Mouse (Mus musculus) embryo, embryonic 11.5 days (tissue): ENCODE data around the gene Lcp2.
A peak's percentile ranks its signal among the peaks of the same experiment; 100 is the strongest.
"Not testable (repeated sequence)": the region's sequence is repeated elsewhere in the genome, so short reads cannot be mapped to it uniquely, and the experiment has no call there.

Source experiments
- DNase-seq: peaks from one replicate; pipeline ENCODE4 v3.0.0-alpha.2; 2012; ENCODE audit warnings: low read depth, low spot score

Lcp2 gene

DNA sequence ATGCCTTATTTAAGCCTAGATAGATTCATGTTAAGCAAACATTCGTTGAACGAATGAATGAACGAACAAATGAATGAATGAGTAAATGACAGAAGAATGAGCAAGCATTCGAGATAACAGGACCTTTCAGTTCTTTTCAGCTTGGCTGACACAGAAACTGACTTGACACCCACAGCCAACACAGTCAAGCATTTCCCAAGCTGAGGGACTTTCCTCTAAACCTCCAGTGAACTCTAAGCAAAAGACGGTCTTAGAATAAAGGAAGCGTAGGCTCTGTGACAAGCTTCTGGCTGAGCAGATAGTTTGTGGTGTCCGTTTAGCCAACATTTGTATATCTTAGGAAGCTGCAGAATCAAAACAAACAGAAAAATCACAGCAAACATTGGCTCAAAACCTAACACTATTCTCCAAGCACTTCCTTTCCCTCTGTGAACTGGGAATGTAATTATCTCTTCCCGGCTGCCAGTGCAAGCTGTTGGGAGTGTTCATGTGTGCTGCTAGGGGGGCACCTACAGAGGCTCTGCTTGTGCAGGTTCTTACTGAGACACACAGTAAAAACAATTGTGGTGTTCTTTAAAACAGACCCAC lies 39.5 kb downstream of the Lcp2 start:
- no peak for DNase-seq

DNA sequence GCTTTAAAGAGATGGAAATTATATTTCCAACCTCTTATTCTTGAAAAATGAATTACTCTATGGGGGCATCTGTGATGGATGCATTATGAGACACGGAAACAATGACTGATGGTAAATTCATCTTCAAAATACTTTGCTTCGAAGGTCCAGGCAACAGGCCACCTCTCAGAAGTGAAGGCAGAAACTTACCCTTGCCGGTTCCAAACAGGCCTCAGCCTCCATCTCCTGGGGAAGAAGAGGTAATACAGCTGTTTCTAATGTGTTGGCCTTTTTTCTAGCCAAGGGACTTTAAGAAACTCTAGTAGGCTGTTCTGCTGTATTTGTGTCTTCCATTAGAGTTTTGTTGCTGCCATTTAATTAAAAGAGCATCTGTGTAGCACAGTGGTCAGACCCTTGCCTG lies 40.3 kb downstream of the Lcp2 start:
- no peak for DNase-seq

DNA sequence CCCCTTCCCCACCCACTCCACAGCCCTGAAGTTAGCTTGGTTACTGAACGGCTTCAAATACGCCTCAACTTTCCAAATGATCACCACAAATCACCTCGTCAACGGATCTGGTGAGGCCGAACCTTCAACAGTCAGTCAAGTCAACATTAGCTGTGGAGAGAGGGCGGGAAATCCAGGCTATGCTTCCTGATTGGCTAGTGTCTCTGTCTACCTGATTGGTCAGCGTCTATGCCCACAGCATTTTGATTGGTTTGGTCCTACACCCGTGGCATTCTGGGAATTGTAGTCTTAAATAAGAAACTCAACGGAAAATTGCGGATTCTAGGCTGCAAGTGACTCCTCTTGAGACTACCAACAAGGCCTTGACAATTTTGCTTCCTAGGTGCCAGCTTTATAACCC lies 51.7 kb downstream of the Lcp2 start, which contains the start of gene 4930469K13Rik:
4930469K13Rik (minus strand) TSS at position 133 of the 400 bp plus-strand sequence.
- DNase-seq, result no peak

DNA sequence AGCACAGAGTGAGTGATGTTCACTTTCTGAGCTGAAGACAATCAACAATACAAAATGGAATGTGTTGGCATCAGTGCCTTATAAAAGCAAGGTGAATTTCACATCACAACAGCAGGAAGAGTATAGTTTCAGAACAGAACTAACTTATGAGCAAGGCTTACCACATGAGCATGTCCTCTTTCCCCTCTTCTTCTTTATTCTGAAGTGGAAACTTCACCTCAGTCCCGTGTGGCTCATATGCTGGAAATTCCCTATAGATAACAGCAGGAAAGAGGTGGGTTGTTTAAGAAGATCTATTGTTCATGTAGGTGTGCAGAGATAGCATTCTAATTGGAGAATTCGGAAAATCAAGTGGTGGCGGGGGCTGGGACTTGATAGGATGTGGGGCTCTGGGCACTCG lies 55.1 kb downstream of the Lcp2 start:
- no peak for DNase-seq

DNA sequence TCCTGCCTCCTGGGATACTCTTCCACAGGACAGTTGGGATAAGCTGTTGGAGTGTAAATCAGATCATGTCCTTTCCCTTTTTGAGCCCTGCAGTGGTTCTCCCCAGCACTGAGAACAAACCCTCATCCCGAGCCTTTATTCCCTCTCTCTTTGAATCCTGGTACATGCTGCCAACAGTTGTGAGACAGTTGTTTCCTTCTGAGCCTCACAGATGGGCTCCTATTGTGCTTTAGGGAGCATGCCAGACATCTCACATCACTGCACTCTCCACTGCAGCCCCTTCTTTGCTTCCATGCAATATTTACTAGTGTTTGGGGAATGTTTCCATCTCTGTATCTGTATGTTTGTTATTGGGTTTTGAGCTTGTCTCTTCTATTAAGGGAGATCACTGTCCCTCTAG lies 58.2 kb downstream of the Lcp2 start:
- DNase-seq, result no peak

DNA sequence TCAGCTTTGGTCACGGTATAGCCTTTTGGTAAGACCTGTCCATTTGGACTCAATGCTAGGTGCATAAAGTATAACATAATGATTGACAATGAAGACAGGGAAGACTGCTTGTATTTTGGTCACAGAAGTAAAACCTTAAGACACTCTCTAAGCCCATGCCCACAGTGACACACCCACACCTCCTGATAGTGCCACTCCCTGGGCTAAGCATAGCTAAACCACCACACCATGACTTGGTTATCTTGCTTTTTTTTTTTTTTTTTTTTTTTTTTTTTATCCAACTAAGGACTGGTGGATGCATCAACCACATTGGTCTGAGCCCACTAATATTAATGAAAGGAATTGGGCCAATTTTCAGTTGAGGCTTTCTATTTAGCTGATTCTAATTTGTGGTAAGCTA lies 62.5 kb downstream of the Lcp2 start:
- no peak for DNase-seq

DNA sequence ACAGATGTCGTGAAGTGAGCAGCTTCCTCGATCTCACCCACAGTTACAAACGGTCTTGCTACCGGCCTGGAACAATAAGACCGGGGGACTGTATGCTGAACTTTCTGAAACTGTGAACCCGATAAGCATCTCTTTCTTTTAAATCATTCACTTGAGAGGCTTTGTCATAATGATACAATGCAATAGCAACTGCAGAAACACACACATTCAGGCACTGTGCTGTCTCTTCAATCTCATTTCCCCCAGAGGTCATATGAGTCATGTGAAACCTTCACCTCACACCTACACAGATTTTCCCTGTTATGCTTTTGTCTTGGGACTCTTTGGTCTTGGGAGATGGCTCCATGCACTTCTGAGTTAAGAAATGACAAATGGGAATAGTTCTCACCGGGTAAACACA lies 65.2 kb downstream of the Lcp2 start:
- no peak for DNase-seq

DNA sequence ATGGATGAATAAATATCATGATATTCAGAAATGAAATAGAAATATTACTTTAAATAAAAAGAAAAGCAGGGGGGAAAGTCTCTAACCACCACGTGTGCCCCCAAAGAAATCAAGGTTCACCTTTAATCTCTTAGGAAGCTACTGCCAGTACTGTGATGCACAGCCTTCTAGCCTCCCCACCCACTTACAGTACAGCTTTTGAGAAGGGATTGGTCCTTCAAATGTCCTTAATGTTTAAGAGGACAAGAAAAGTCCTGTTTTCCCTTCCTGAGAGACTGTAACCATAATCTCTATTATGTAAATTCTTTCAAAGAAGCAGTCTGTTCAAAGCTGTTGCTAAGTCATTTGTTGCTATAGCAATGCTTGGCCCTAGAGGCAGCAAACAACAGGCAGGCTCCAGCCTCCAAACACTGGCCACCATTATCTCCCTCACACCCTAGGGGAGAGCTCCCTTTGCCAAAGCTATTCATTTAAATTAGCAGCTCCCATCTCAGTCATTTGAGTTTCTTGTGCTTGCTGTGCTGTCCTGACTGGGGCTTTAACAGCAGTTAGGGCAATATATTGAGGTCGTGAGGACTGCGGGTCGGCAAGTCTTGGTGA lies 66.2 kb downstream of the Lcp2 start:
- DNase-seq, result peak; percentile 7

DNA sequence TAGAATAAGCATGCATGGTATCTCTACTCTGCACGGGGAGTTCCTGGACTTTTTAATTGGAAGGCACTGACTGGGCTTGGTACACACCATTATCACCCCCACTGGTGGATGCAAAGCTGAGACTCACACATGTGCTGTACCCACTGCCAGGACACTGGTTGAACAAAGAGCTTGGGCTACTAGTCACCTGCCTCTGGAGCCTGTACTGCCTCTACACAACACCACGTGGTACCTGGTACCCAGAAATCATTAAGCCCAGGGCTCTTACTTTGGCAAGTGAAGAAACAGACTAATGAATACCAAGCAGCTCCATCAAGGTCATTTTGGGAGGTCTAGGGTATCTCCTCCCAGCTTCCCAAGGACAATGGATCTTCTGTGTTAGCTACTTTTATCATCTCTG lies 67.0 kb downstream of the Lcp2 start:
- DNase-seq, result no peak

DNA sequence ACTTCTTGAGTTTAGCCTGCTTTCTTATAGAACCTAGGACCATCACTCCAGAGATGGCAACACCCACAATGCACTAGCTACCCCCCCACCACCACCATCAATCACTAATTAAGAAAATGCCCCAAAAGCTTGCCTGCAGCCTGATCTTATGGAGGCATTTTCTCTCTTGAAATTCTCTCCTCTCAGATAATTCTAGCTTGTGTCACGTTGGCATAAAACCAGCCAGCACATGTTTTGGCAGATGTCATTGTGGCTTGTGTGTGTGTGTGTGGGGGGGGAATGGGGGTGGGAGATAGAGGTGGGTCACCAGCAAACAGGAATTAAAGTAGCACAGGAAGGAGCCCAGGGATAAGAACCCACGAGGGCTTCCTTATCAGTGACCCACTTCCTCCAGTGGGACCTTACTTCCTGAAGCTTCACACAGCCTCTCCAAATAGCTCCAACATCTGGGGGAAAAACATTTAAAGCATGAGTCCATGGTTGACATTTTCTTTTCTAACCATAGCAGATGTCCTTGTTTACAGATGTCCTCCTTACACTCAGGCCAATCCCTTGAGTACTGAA lies 69.9 kb downstream of the Lcp2 start:
- DNase-seq, result no peak

DNA sequence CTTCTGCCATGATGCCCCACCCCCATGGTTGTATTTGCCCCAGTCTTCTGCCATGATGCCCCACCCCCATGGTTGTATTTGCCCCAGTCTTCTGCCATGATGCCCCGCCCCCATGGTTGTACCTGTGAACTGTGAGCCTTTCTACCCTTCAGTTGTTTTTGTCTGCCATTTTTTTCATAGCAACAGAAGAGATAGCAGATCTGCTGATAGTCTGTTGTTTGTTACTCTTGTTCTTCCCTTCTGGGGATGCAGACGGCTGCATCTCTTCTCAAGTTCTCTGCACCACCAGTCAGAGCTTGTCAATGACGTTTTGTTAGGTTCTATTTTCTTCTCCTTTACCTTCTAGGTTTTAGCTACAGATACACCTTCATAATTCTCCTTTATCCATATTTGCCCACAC lies 70.9 kb downstream of the Lcp2 start:
- DNase-seq, result no peak

DNA sequence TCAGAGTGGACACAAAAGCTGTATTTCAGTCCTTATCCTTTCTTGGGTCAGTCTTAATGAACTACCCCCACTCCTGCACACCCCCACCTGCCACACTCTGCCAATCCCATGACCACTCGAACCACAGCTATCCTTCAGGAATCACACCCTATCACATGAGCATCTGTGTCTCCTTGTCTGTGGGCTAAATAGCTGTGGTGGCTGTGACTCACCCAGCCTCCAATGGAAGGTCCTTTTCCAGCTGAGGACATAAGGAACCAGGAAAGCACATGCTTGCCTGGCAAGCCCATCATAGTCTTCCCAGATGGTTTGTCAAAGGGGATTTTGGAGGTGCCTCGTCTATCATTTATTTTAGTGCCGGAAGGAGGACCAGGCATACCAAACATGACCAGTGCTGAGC lies 71.6 kb downstream of the Lcp2 start:
- no peak for DNase-seq

DNA sequence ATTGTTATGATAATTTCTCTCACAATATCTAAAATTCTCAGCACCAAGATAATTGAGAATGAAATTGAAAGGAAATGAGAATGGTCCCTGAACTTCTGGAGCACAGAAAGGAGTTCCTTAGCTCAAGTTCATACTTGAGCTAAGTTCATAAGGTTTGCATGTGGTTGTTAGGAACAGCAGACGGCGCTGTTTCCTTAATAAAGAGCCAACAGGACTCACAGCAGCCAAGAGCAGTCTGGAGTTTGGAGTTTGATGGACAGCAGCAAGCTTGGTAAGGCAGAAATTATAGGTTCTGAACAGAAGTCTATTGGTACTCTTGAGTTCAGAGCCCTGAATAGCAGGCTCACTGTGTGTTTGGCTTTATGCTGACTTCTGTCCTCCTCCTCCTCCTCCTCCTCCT lies 76.4 kb downstream of the Lcp2 start:
- DNase-seq, result peak; percentile 38

DNA sequence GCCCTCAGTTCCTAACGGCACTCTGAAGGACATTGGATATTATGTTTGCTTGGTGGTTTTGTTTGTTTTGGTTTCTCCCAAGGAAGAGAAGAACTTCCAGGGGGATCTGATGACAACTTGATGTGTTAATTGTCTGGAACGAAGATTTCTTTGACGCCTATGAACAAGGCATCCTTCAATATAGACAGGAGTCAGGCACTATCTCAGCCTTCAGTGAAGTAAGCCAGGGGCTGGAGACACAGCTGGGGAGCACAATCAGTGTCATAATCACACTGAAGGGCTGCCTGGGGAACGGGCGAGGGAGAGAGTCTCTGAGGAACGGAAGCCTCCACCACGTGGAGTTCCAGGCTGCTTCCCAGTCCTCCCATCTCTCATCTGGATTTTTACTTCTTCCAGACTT lies 78.1 kb downstream of the Lcp2 start:
- DNase-seq, result no peak

DNA sequence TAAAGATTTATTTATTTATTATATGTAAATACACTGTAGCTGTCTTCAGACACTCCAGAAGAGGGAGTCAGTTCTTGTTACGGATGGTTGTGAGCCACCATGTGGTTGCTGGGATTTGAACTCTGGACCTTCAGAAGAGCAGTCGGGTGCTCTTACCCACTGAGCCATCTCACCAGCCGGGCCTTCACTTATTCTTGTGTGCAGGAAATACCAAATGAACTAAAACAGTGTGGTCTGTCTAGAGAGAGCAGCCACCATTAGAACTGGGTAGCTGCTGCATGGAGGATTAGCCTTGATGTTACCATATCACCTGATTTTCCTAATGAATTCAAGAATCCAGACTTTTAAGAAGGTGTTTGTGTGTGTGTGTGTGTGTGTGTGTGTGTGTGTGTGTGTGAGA lies 79.0 kb downstream of the Lcp2 start:
- DNase-seq, result not testable (repeated sequence)

DNA sequence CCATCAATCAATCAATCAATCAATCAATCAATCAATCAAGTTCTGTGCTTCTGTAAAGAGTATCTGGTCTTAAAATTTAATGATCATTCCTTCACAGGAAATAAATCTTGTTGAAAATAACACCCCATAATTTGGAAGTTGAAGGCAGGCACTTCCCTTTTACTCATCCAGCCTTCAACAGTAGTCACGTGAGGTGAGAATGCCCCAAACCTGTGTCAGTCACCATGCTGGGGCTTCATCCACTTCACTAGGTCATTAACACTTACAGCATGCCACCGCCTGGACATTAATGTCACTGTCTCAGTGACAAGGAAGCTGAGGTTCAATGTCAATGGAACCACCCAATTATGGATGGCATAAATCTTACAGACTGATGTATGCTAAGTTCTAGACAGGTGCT lies 81.7 kb downstream of the Lcp2 start:
- DNase-seq, result no peak

DNA sequence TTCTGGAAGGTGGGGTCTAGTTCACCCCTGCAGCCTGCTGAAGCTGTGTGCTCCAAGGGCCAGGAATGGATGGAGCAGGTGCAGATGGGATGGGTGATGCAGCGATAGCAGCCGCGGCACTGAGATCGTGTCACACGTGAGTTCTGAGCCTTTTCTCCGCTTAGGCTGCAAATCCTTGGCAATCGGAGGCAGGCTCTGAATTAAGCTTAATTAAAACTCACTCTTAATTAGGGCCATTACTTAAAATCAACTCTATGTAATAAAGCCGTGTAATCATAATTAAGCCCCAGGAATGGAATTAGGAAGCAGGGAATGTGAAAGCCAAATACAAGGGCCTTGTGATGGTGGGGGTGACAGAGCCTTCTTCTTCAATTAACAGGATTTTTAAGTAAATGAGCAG lies 92.6 kb downstream of the Lcp2 start:
- no peak for DNase-seq
